Mouse (Mus musculus) brain, embryonic 14.5 days (tissue): ENCODE results near the gene Anapc16.
"Not testable (repeated sequence)": the region's sequence is repeated elsewhere in the genome, so short reads cannot be mapped to it uniquely, and the experiment has no call there.

Experiments
- CTCF ChIP-seq: fragments of 200-500 bp; IDR thresholded peaks from 2 replicates; pipeline ENCODE4 v1.5.1; 2012; ENCODE audit warnings: inconsistent platforms, mild to moderate bottlenecking, moderate library complexity, borderline replicate concordance; ENCODE audit not compliant: insufficient read depth, insufficient read length; ENCODE audit errors: extremely low read depth
- POLR2A ChIP-seq: fragments of 200-500 bp; IDR thresholded peaks from 2 replicates; pipeline ENCODE4 v1.6.1; 2012; ENCODE audit warnings: mild to moderate bottlenecking, inconsistent platforms, borderline replicate concordance; ENCODE audit not compliant: poor library complexity, insufficient read depth, insufficient read length, severe bottlenecking; ENCODE audit errors: extremely low read depth

DNA sequence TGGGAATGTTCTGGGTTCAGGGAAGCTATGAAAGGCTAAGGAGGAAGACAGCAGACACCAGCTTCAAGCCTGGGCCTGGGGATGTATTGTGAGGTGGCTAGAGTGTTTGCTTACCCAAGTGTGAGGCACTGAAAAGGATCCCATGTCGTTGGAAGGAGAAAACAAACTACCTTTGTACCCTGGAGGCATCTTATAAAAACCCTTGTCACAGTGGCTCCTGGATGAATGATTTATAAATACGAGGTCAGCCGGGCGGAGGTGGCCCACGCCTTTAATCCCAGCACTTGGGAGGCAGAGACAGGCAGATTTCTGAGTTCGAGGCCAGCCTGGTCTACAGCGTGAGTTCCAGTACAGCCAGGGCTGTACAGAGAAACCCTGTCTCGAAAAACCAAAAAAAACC is 1.3 kb downstream of the Anapc16 start:
- TF ChIP-seq CTCF, POLR2A: not testable (repeated sequence)
